Comparison of ENCODE assay signal across 15 mouse cellular contexts in genomic region chr3:60559762-60560161, GRCm38 (mm10).
DNase-seq lines count a peak whose midpoint lies in the region; ATAC-seq and TF ChIP-seq lines count a peak whose summit lies in the region.
"Had no signal": no experiment of that assay in that cellular context is flagged by ENCODE, and none has a peak within 500 bp of the region (broad histone marks: within the 10 kb centered on the region; RNA-seq: fewer than 3 reads in every experiment).

No protein-coding gene starts in this region.

- peaks cover 24% of the 10 kb centered on the region for H3K4me1 ChIP-seq in forebrain, embryonic 12.5 days
- H3K4me1 ChIP-seq in forebrain, embryonic 10.5 days, result peaks cover 51% of the 10 kb centered on the region
- H3K4me1 ChIP-seq in midbrain, embryonic 13.5 days (replicated peaks), result peaks cover 37% of the 10 kb centered on the region
- peaks cover 34% of the 10 kb centered on the region for H3K4me1 ChIP-seq in midbrain, embryonic 10.5 days
- H3K4me1 ChIP-seq in hindbrain, postnatal 0 days (ENCODE audit: insufficient read depth, low read length), result peaks cover 10% of the 10 kb centered on the region

- no peak overlapping the region for H3K9ac ChIP-seq in forebrain, embryonic 12.5 days
- H3K9ac ChIP-seq in midbrain, embryonic 13.5 days (replicated peaks), result no peak overlapping the region
- no peak overlapping the region for H3K9ac ChIP-seq in hindbrain, postnatal 0 days (replicated peaks; ENCODE audit: low read length)

- H3K4me2 ChIP-seq in forebrain, embryonic 12.5 days, result no peak overlapping the region
- H3K4me2 ChIP-seq in midbrain, embryonic 13.5 days (replicated peaks), result no peak overlapping the region
- no peak overlapping the region for H3K4me2 ChIP-seq in hindbrain, postnatal 0 days (ENCODE audit: low read depth, low read length)
- H3K4me2 ChIP-seq: liver, embryonic 11.5 days had no signal

- WGBS in forebrain, embryonic 12.5 days, result 69% methylated on average over 2 of the region's 2 CpGs
- WGBS in forebrain, embryonic 10.5 days, result 84% methylated on average over 2 of the region's 2 CpGs
- 58% methylated on average over 2 of the region's 2 CpGs for WGBS in midbrain, embryonic 13.5 days
- 69% methylated on average over 2 of the region's 2 CpGs for WGBS in midbrain, embryonic 10.5 days
- WGBS in hindbrain, postnatal 0 days, result 49% methylated on average over 2 of the region's 2 CpGs

- H3K27ac ChIP-seq in forebrain, embryonic 12.5 days, result no peak overlapping the region
- H3K27ac ChIP-seq in forebrain, embryonic 10.5 days, result no peak overlapping the region
- H3K27ac ChIP-seq in midbrain, embryonic 13.5 days, result no peak overlapping the region
- H3K27ac ChIP-seq in midbrain, embryonic 10.5 days (replicated peaks), result no peak overlapping the region
- no peak overlapping the region for H3K27ac ChIP-seq in hindbrain, postnatal 0 days
- H3K27ac ChIP-seq: layer of hippocampus, adult 2 months had no signal

- no peaks in the 10 kb centered on the region for H3K9me3 ChIP-seq in forebrain, embryonic 12.5 days
- no peaks in the 10 kb centered on the region for H3K9me3 ChIP-seq in forebrain, embryonic 10.5 days
- no peaks in the 10 kb centered on the region for H3K9me3 ChIP-seq in midbrain, embryonic 13.5 days
- no peaks in the 10 kb centered on the region for H3K9me3 ChIP-seq in midbrain, embryonic 10.5 days (replicated peaks)
- no peaks in the 10 kb centered on the region for H3K9me3 ChIP-seq in hindbrain, postnatal 0 days (ENCODE audit: low read length)

- no peaks in the 10 kb centered on the region for H3K36me3 ChIP-seq in forebrain, embryonic 12.5 days (replicated peaks)
- no peaks in the 10 kb centered on the region for H3K36me3 ChIP-seq in forebrain, embryonic 10.5 days (replicated peaks)
- no peaks in the 10 kb centered on the region for H3K36me3 ChIP-seq in midbrain, embryonic 13.5 days
- H3K36me3 ChIP-seq in midbrain, embryonic 10.5 days, result no peaks in the 10 kb centered on the region
- H3K36me3 ChIP-seq in hindbrain, postnatal 0 days (ENCODE audit: insufficient read depth, low read length), result no peaks in the 10 kb centered on the region
- H3K36me3 ChIP-seq in splenic B cell, adult 2 months (ENCODE audit: control insufficient read depth, insufficient read depth, low read length, poor library complexity, severe bottlenecking), result peaks cover 4% of the 10 kb centered on the region; the same call in 1 of the 2 replicates

- H3K27me3 ChIP-seq in forebrain, embryonic 12.5 days, result peaks cover 10% of the 10 kb centered on the region
- no peaks in the 10 kb centered on the region; the same call in 1 of the 2 replicates for H3K27me3 ChIP-seq in forebrain, embryonic 10.5 days (ENCODE audit: poor library complexity, severe bottlenecking)
- no peaks in the 10 kb centered on the region for H3K27me3 ChIP-seq in midbrain, embryonic 13.5 days
- H3K27me3 ChIP-seq in midbrain, embryonic 10.5 days (ENCODE audit: low read depth, poor library complexity, severe bottlenecking), result no peaks in the 10 kb centered on the region
- no peaks in the 10 kb centered on the region for H3K27me3 ChIP-seq in hindbrain, postnatal 0 days (ENCODE audit: insufficient read depth, low read length)
- H3K27me3 ChIP-seq in splenic B cell, adult 2 months (ENCODE audit: control insufficient read depth, insufficient read depth, low read length, poor library complexity, severe bottlenecking), result no peaks in the 10 kb centered on the region

- ATAC-seq in forebrain, embryonic 12.5 days (ENCODE audit: low FRiP score), result peak; percentile 52; the same call in 1 of the 2 replicates
- peak; percentile 72 for ATAC-seq in midbrain, embryonic 13.5 days
- 0 out of 2 replicates have a peak, but pooled peaks have one; percentile 52 for ATAC-seq in hindbrain, postnatal 0 days
- ATAC-seq: lung, postnatal 0 days had no signal

- H3K4me3 ChIP-seq in forebrain, embryonic 12.5 days (replicated peaks), result no peak overlapping the region
- no peak overlapping the region for H3K4me3 ChIP-seq in forebrain, embryonic 10.5 days
- H3K4me3 ChIP-seq in midbrain, embryonic 13.5 days (replicated peaks), result no peak overlapping the region
- H3K4me3 ChIP-seq in midbrain, embryonic 10.5 days, result no peak overlapping the region
- no peak overlapping the region for H3K4me3 ChIP-seq in hindbrain, postnatal 0 days (ENCODE audit: low read length)
- H3K4me3 ChIP-seq: layer of hippocampus, adult 2 months had no signal

- intact Hi-C loops in heart, postnatal 25 days (cut with DNase I), result no loop called here

- no peak for TF ChIP-seq CTCF in hindbrain, postnatal 0 days (IDR thresholded peaks at IDR 0.05; ENCODE audit: low read depth)

- DNase-seq in forebrain, embryonic 10.5 days (ENCODE audit: extremely low spot score, low spot score), result no peak
- DNase-seq in midbrain, embryonic 10.5 days (ENCODE audit: low spot score), result no peak
- no peak for DNase-seq in hindbrain, postnatal 0 days (ENCODE audit: low spot score)
- peak; percentile 58 for DNase-seq in splenic B cell, adult 2 months (ENCODE audit: low read depth, low spot score)
- DNase-seq in right cerebral cortex, postnatal 14 days, result no peak
- DNase-seq in heart, postnatal 25 days (ENCODE audit: low spot score), result no peak
- DNase-seq: cerebellum, postnatal 14 days; heart, adult 11 months; kidney, adult 11 months; thymus, adult 2 months had no signal
